Mouse (Mus musculus) left cerebral cortex, adult 6 months (tissue): ENCODE results near the gene Tbk1. TPM values are rescaled to one million over a fixed set of nuclear protein-coding genes. Genes with fewer than 3 reads are reported as not detected.

Source experiments
- long read RNA-seq, 2 experiments: library from polyadenylated mRNA; unstranded; transcript quantifications; one replicate each; pipeline ENCODE4 v2.0.0; 2019 to 2020
- polyA plus RNA-seq: library from polyadenylated mRNA; unstranded; fragments of <200 nt; fragmentation: Nextera tagmentation; gene quantifications from 2 replicates; pipeline ENCODE4 v1.2.3, GENCODE M21; 2021

Tbk1 gene
- polyA plus RNA-seq: 17.9 and 25.3 TPM in 2 replicates
- long read RNA-seq, experiment 1, transcript Tbk1-201 (21 exons, 3,024 nt): major isoform, 220 of 266 reads
- long read RNA-seq, experiment 1, partial matches to known transcripts: 20 of 266 reads
- long read RNA-seq, experiment 1, other reads (novel, unspliced or antisense): 25 of 266 reads
- long read RNA-seq, experiment 2, transcript Tbk1-201 (21 exons, 3,024 nt): major isoform, 27 of 43 reads
- long read RNA-seq, experiment 2, partial matches to known transcripts: 11 of 43 reads
- long read RNA-seq, experiment 2, other reads (novel, unspliced or antisense): 5 of 43 reads

DNA sequence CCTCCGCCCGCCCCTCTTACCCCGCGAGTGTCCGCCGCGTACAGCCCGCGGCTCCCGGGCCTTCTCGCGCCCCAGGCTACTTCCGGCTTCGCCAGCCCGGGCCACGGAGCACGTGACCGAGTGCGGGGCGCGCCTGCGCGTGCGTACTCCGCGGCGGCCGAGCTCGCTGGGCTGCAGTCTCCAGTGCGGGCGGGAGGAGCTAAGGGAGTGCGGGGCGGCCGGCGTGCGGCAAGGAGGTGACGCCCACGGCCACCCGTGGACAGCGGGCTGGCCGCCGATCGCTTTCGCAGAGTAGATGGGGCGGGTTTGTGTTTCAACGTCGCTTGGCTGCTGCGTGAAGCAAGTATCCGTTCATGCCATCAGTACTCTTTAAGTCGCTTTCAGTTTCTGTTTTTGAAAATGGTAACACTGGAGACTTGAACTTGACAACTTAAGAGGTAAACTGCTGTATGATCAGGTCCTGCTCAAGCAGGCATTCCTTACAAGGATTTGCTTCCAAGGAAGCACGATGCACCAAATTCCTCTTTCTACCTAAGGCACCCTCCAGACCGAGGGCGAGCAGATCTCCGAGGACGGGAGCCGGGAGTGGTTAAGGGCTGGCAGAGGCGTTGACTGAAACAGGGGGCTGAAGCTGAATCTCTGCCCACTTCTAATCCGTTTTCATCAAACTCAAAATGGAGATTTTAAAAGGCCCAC, at the start of gene Tbk1:
TSS of gene Tbk1 (minus strand) at position 113 of the 696 bp plus-strand sequence.

DNA sequence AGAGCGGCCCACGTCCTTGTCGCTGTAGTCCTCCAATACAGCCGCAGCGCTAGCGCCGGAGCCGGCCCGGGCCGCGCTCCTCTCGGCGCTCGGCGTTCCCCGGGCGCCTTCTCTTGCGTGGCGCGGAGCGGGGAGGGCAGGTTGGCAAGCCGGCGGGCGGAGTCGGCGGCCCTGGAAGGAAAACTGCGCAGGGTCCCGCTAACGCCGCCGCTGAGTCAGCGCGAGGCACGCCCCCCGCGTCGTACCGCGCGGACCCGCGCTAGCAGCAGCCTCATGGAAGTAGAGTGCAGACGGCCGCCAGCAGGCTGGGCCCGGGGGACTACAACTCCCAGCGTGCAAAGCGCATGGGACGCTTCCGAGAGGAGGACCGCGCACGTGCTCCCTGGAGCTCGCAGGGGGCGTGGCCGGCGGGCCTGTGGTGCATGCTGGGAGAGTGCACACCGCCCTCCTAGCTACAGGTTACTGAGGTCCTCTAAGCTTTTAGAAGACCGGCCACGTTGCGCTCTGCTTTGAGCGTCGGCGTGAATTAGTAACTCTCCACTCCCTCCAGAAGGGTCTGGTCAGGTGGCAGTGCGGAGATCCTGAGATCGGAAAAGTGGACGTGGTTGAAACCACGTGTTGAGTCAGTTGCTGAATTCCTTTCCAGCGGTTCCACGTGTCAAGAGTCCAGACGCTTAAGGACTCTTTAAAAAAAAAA, 39.7 kb upstream of the Tbk1 start, which contains the start of gene Xpot:
TSS of gene Xpot (minus strand) at position 147 of the 697 bp plus-strand sequence.

Other genes with a start within 250 kb of the Tbk1 start
- gene Tbc1d30, start 235.5 kb downstream of the Tbk1 start, polyA plus RNA-seq: 19.2 and 23.8 TPM in 2 replicates
- gene Gns, start 221.7 kb downstream of the Tbk1 start, polyA plus RNA-seq: 28.7 and 32.9 TPM in 2 replicates
- 3.2 and 6.1 TPM in 2 replicates for gene Rassf3, start 110.4 kb downstream of the Tbk1 start, polyA plus RNA-seq
- 26.0 and 33.1 TPM in 2 replicates for gene Xpot, start 39.5 kb upstream of the Tbk1 start, polyA plus RNA-seq
- 0.14 and 0.36 TPM in 2 replicates for gene D930020B18Rik, start 54.8 kb upstream of the Tbk1 start, polyA plus RNA-seq
- 2.0 and 4.2 TPM in 2 replicates for gene BC048403, start 153.2 kb upstream of the Tbk1 start, polyA plus RNA-seq